Mouse (Mus musculus): Measurements from ENCODE around the gene C130074G19Rik. TPM values are rescaled to one million over a fixed set of nuclear protein-coding genes. Genes with fewer than 3 reads are reported as not detected.
A peak's percentile ranks its signal among the peaks of the same experiment; 100 is the strongest.

Gene C130074G19Rik
- polyA plus RNA-seq, 1 experiment from 2014 or later: 2.3 TPM

- Histone ChIP-seq H3K27ac (0 out of 2 replicates have a peak overlapping the region, but pooled peaks have one; percentile 18), H3K4me2 (peak overlapping the region; percentile 29; the same call in 1 of the 2 replicates), H3K36me3 (no peaks in the 10 kb centered on the region), H3K4me1 (peaks cover 19% of the 10 kb centered on the region), H3K9ac (no peak overlapping the region), H3K9me3 (no peaks in the 10 kb centered on the region), H3K4me3 (peak overlapping the region; percentile 15; the same call in 1 of the 2 replicates), H3K27me3 (no peaks in the 10 kb centered on the region)
- no peak for ATAC-seq (ENCODE audit: insufficient number of reproducible peaks, low FRiP score, low TSS enrichment, low read depth)
- WGBS: 15% methylated on average over 5 of the region's 5 CpGs
Measured at GRCm38 (mm10) chr1:184853339-184853738, 29.7 kb downstream of the C130074G19Rik start.

- WGBS: 17% methylated on average over 31 of the region's 31 CpGs
- H3K9ac ChIP-seq: no peak overlapping the region
- 0 out of 2 replicates have a peak, but pooled peaks cover 3% of the 10 kb centered on the region for H3K27me3 ChIP-seq
- H3K4me2 ChIP-seq: peak overlapping the region; percentile 41
- H3K9me3 ChIP-seq: no peaks in the 10 kb centered on the region
- H3K36me3 ChIP-seq: no peaks in the 10 kb centered on the region
- H3K4me3 ChIP-seq: peak overlapping the region; percentile 5; the same call in 1 of the 2 replicates
- no peak overlapping the region for H3K27ac ChIP-seq
- peaks cover 19% of the 10 kb centered on the region for H3K4me1 ChIP-seq
- ATAC-seq (ENCODE audit: insufficient number of reproducible peaks, low FRiP score, low TSS enrichment, low read depth): peak; percentile 62
Measured at GRCm38 (mm10) chr1:184851741-184852618, 31.0 kb downstream of the C130074G19Rik start.

- Histone ChIP-seq H3K4me2 (no peak overlapping the region), H3K4me1 (peaks cover 27% of the 10 kb centered on the region), H3K36me3 (no peaks in the 10 kb centered on the region), H3K27me3 (0 out of 2 replicates have a peak, but pooled peaks cover 3% of the 10 kb centered on the region), H3K4me3 (no peak overlapping the region), H3K27ac (no peak overlapping the region), H3K9ac (no peak overlapping the region), H3K9me3 (no peaks in the 10 kb centered on the region)
- ATAC-seq (ENCODE audit: insufficient number of reproducible peaks, low FRiP score, low TSS enrichment, low read depth): no peak
- WGBS: 50% methylated on average over 7 of the region's 7 CpGs
Measured at GRCm38 (mm10) chr1:184851166-184851565, 31.9 kb downstream of the C130074G19Rik start.

DNA sequence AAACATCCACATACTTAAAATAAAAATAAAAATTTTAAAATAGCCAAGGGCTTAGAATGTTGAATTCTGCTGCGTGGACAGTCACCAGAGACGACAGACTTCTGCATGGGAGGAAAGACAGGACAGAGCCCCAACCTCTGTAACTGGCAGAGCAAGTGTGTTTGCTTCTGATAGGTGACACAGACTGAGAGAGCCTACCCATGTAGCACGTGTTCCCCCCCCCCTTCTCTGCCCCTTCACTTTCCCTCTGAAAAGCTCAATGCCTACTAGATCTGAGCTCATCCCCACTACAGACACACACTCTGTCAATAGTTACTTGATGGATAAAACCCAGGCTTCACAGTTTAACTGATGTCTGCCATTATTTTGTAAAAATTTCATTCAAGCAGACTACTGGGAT is 36.0 kb downstream of the C130074G19Rik start:
- H3K4me3 ChIP-seq: no peak overlapping the region
- 54% methylated on average over 3 of the region's 3 CpGs for WGBS
- H3K9ac ChIP-seq: no peak overlapping the region
- H3K4me2 ChIP-seq: no peak overlapping the region
- no peaks in the 10 kb centered on the region for H3K36me3 ChIP-seq
- no peak overlapping the region for H3K27ac ChIP-seq
- ATAC-seq (ENCODE audit: insufficient number of reproducible peaks, low FRiP score, low TSS enrichment, low read depth): no peak
- no peaks in the 10 kb centered on the region for H3K9me3 ChIP-seq
- 0 out of 2 replicates have a peak, but pooled peaks cover 3% of the 10 kb centered on the region for H3K27me3 ChIP-seq
- H3K4me1 ChIP-seq: peaks cover 26% of the 10 kb centered on the region

- H3K27ac ChIP-seq: peak within 1 kb of the TSS; percentile 91
- H3K4me1 ChIP-seq: peaks cover 28% of the 10 kb centered on the region
- peak within 1 kb of the TSS; percentile 84 for H3K9ac ChIP-seq
- H3K36me3 ChIP-seq: no peaks in the 10 kb centered on the region
- no peak for ATAC-seq (ENCODE audit: insufficient number of reproducible peaks, low FRiP score, low TSS enrichment, low read depth)
- peak within 1 kb of the TSS; percentile 93 for H3K4me2 ChIP-seq
- WGBS: 4% methylated on average over 18 of the region's 18 CpGs
- H3K9me3 ChIP-seq: no peaks in the 10 kb centered on the region
- H3K27me3 ChIP-seq: 0 out of 2 replicates have a peak, but pooled peaks cover 3% of the 10 kb centered on the region
- H3K4me3 ChIP-seq: peak within 1 kb of the TSS; percentile 82
Measured at GRCm38 (mm10) chr1:184846092-184846750, 36.8 kb downstream of the C130074G19Rik start, which contains the start of gene Marc2. Gene Marc2, minus strand, starts transcription at chr1:184846451.

GRCm38 (mm10) chr1:184845111-184846071 is 37.6 kb downstream of the C130074G19Rik start:
- Histone ChIP-seq H3K4me2 (peak overlapping the region; percentile 93), H3K36me3 (peaks cover 8% of the 10 kb centered on the region; the same call in 1 of the 2 replicates), H3K27me3 (0 out of 2 replicates have a peak, but pooled peaks cover 3% of the 10 kb centered on the region), H3K9me3 (no peaks in the 10 kb centered on the region), H3K27ac (peak overlapping the region; percentile 91), H3K4me1 (peaks cover 28% of the 10 kb centered on the region), H3K4me3 (peak overlapping the region; percentile 82), H3K9ac (peak overlapping the region; percentile 84)
- ATAC-seq (ENCODE audit: insufficient number of reproducible peaks, low FRiP score, low TSS enrichment, low read depth): peak; percentile 95
- WGBS: under 1% methylated on average over 67 of the region's 67 CpGs

DNA sequence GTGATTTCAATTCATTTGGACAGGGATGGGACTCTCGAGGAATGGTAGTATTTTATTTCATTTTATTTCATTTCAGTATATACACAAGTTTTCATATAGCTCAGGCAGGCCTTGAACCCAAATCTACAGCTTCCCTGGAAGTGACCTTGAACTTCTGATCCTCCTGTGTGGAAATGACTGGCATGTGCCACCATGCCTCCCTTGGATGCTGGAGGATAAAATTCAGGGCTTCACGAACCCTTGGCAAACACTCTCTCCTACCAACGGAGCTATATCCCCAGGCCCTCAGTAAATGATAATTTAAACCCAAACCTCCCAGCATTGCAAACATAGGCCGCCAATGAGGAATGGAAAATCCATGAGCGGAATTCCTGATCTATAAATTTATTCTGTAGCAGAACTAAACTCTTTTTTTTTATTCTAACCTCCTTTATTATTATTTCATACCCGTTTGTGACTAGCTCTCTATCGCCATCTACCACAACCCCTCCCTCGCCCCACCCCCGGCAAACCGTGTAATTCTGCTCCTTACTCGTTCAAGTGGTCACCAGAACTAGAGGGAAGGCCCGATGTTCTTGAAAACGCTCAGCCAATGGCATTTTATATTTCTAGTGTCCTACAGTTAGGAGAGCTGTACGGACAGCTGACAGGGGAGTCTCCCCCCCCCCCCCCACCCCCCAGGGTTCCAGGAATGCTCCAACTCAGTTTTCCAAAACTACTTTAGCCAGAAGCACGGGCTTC is 38.5 kb downstream of the C130074G19Rik start:
- WGBS: 11% methylated on average over 15 of the region's 15 CpGs

GRCm38 (mm10) chr1:184837649-184838048 is 45.4 kb downstream of the C130074G19Rik start:
- H3K4me1 ChIP-seq: 0 out of 2 replicates have a peak, but pooled peaks cover 6% of the 10 kb centered on the region
- no peak overlapping the region for H3K4me2 ChIP-seq
- H3K27ac ChIP-seq: no peak overlapping the region
- no peak for ATAC-seq (ENCODE audit: insufficient number of reproducible peaks, low FRiP score, low TSS enrichment, low read depth)
- H3K9ac ChIP-seq: no peak overlapping the region
- no peaks in the 10 kb centered on the region for H3K9me3 ChIP-seq
- 82% methylated on average over 4 of the region's 4 CpGs for WGBS
- no peaks in the 10 kb centered on the region for H3K27me3 ChIP-seq
- peaks cover 57% of the 10 kb centered on the region for H3K36me3 ChIP-seq
- no peak overlapping the region for H3K4me3 ChIP-seq

More for the DNA sequence above, 38.5 kb downstream of the C130074G19Rik start:
- Histone ChIP-seq H3K9me3 (no peaks in the 10 kb centered on the region), H3K4me3 (peak overlapping the region; percentile 82), H3K27ac (peak overlapping the region; percentile 91), H3K4me1 (peaks cover 28% of the 10 kb centered on the region), H3K9ac (peak overlapping the region; percentile 84; the same call in 1 of the 2 replicates), H3K36me3 (peaks cover 15% of the 10 kb centered on the region; the same call in 1 of the 2 replicates), H3K4me2 (peak overlapping the region; percentile 93), H3K27me3 (0 out of 2 replicates have a peak, but pooled peaks cover 3% of the 10 kb centered on the region)
- ATAC-seq (ENCODE audit: insufficient number of reproducible peaks, low FRiP score, low TSS enrichment, low read depth): no peak

DNA sequence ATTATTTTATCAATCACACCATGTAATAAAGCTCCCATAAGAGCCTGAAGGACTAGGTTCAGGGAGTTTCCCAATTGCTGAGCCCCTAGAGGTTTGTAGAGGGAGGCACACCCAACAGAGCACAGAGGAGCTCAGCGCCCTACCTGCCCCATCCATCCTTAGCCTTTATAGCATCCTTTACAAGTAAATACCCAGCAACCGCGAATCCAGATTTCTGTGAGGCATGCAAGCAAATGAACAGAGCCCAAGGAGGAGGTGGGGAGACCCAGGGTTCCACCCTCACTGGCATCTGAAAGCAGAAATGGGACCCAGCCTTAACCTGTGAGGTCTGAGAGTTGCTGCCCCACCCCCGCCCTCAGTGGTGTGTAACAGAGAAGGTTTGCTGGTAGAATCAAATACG is 46.7 kb downstream of the C130074G19Rik start:
- no peak overlapping the region for H3K4me2 ChIP-seq
- no peaks in the 10 kb centered on the region for H3K9me3 ChIP-seq
- no peak overlapping the region for H3K4me3 ChIP-seq
- no peaks in the 10 kb centered on the region for H3K27me3 ChIP-seq
- H3K9ac ChIP-seq: no peak overlapping the region
- WGBS: 76% methylated on average over 5 of the region's 5 CpGs
- H3K36me3 ChIP-seq: peaks cover 70% of the 10 kb centered on the region
- H3K27ac ChIP-seq: no peak overlapping the region
- ATAC-seq (ENCODE audit: insufficient number of reproducible peaks, low FRiP score, low TSS enrichment, low read depth): no peak
- H3K4me1 ChIP-seq: no peaks in the 10 kb centered on the region

DNA sequence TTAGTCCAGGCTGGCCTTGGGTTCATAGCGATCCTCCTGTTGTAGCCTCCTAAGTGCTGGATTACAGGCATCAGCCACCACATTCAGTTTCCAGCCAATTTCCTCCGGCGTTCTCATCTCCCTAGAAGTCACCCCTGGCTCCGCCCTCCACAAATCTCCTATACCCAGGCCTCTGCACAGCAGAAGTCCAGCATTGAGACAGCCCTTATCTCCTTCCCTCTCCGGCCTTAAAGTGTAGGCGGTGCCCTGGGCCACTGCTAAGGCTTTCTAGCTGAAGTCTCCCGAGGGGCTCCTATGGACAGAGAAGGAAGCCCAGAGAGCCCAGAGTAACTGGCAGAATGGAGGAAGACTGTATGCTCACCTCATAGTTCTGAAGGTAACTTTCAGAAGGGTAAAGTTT is 49.5 kb downstream of the C130074G19Rik start:
- WGBS: 90% methylated on average over 7 of the region's 7 CpGs
- H3K4me1 ChIP-seq: no peaks in the 10 kb centered on the region
- peaks cover 70% of the 10 kb centered on the region for H3K36me3 ChIP-seq
- ATAC-seq (ENCODE audit: insufficient number of reproducible peaks, low FRiP score, low TSS enrichment, low read depth): no peak
- H3K27ac ChIP-seq: no peak overlapping the region
- H3K9me3 ChIP-seq: no peaks in the 10 kb centered on the region
- H3K27me3 ChIP-seq: no peaks in the 10 kb centered on the region
- H3K9ac ChIP-seq: no peak overlapping the region
- no peak overlapping the region for H3K4me3 ChIP-seq
- H3K4me2 ChIP-seq: no peak overlapping the region

Measured in limb, embryonic 15.5 days (tissue).